Mouse (Mus musculus) liver, embryonic 14.5 days (tissue): ENCODE data around the gene Pole3.

Experiments used
- CTCF ChIP-seq: IDR thresholded peaks from 2 replicates; pipeline ENCODE4 v1.5.1; 2016; ENCODE audit warnings: antibody characterized with exemption, low read depth, control low read depth
- EP300 ChIP-seq: IDR thresholded peaks from 2 replicates; pipeline ENCODE4 v1.6.1; 2016; ENCODE audit warnings: antibody characterized with exemption, low read depth

GRCm38 (mm10) chr4:62477542-62478244, 47.2 kb downstream of the Pole3 start:
- TF ChIP-seq CTCF (no peak), EP300 (no peak)
